ENCODE assay signal across 34 mouse cellular contexts in genomic region chr9:51032785-51033529, GRCm38 (mm10). TPM values are rescaled to one million over a fixed set of nuclear protein-coding genes. Genes with fewer than 3 reads are reported as not detected.
DNase-seq lines count a peak whose midpoint lies in the region; ATAC-seq lines count a peak whose summit lies in the region.
"Had no signal": no experiment of that assay in that cellular context is flagged by ENCODE, and none has a peak within 500 bp of the region (broad histone marks: within the 10 kb centered on the region; RNA-seq: fewer than 3 reads in every experiment).

No protein-coding gene starts in this region.

- H3K4me3 ChIP-seq in hindbrain, embryonic 13.5 days: no peak overlapping the region
- H3K4me3 ChIP-seq in heart, embryonic 11.5 days (ENCODE audit: low read depth, low read length): no peak overlapping the region
- H3K4me3 ChIP-seq: embryonic facial prominence, embryonic 10.5 days; embryonic facial prominence, embryonic 13.5 days; erythroblast, embryonic 14.5 days; forebrain, embryonic 12.5 days; forebrain, embryonic 15.5 days; heart, embryonic 12.5 days; heart, embryonic 15.5 days; hindbrain, embryonic 15.5 days had no signal

- H3K9me3 ChIP-seq in hindbrain, embryonic 13.5 days: no peaks in the 10 kb centered on the region
- no peaks in the 10 kb centered on the region for H3K9me3 ChIP-seq in heart, embryonic 11.5 days (replicated peaks; ENCODE audit: control insufficient read depth, low read length)
- H3K9me3 ChIP-seq: embryonic facial prominence, embryonic 10.5 days; embryonic facial prominence, embryonic 13.5 days; forebrain, embryonic 12.5 days; forebrain, embryonic 15.5 days; heart, embryonic 12.5 days; heart, embryonic 15.5 days; hindbrain, embryonic 15.5 days had no signal

- no peaks in the 10 kb centered on the region for H3K27me3 ChIP-seq in hindbrain, embryonic 13.5 days
- H3K27me3 ChIP-seq in heart, embryonic 11.5 days (ENCODE audit: control insufficient read depth, insufficient read depth, low read length): no peaks in the 10 kb centered on the region
- H3K27me3 ChIP-seq: embryonic facial prominence, embryonic 13.5 days; forebrain, embryonic 12.5 days; forebrain, embryonic 15.5 days; heart, embryonic 12.5 days; heart, embryonic 15.5 days; hindbrain, embryonic 15.5 days had no signal

- ATAC-seq in hindbrain, embryonic 13.5 days (ENCODE audit: low FRiP score): no peak
- ATAC-seq in heart, embryonic 11.5 days (replicated peaks; ENCODE audit: insufficient number of reproducible peaks, low FRiP score, low TSS enrichment): no peak
- ATAC-seq: forebrain, embryonic 15.5 days; intestine, embryonic 16.5 days; Patski had no signal

- no peaks in the 10 kb centered on the region for H3K4me1 ChIP-seq in hindbrain, embryonic 13.5 days (replicated peaks)
- no peaks in the 10 kb centered on the region for H3K4me1 ChIP-seq in heart, embryonic 11.5 days (ENCODE audit: control insufficient read depth, insufficient read depth, low read length)
- H3K4me1 ChIP-seq: embryonic facial prominence, embryonic 13.5 days; forebrain, embryonic 12.5 days; forebrain, embryonic 15.5 days; hindbrain, embryonic 15.5 days had no signal

- WGBS in hindbrain, embryonic 13.5 days: 83% methylated on average over 3 of the region's 3 CpGs
- WGBS in heart, embryonic 11.5 days (ENCODE audit: insufficient replicate concordance): 69% methylated on average over 3 of the region's 3 CpGs

- peak; percentile 24 for DNase-seq in A20 (ENCODE audit: low read depth, low spot score)
- DNase-seq in CD4-positive, CD25-positive, alpha-beta regulatory T cell, adult 2 months (ENCODE audit: low read depth, low spot score): peak; percentile 51
- peak; percentile 85 for DNase-seq in Muller cell, postnatal 12 days (ENCODE audit: inconsistent ontology term)
- DNase-seq in induced T-regulatory cell, adult 2 months (ENCODE audit: low read depth): peak; percentile 57
- DNase-seq in lung, postnatal 14 days: no peak
- DNase-seq in kidney, adult 11 months: no peak
- DNase-seq: adrenal gland, adult 2 months; adrenal gland, postnatal 14 days; cerebellum, adult 11 months; cerebellum, adult 2 months; cerebellum, adult 9-11 months; cerebellum, postnatal 36 days; embryo, embryonic 11 days; gastrocnemius, postnatal 10 days; gastrocnemius, postnatal 36 days; heart, adult 11 months; heart, postnatal 10 days; heart, postnatal 36 days; kidney, adult 2 months had no signal

- no peak overlapping the region for H3K9ac ChIP-seq in hindbrain, embryonic 13.5 days
- H3K9ac ChIP-seq in heart, embryonic 11.5 days (ENCODE audit: low read depth, low read length): no peak overlapping the region
- H3K9ac ChIP-seq: embryonic facial prominence, embryonic 13.5 days; forebrain, embryonic 12.5 days; forebrain, embryonic 15.5 days; heart, embryonic 12.5 days; heart, embryonic 15.5 days; hindbrain, embryonic 15.5 days had no signal

- no peak overlapping the region for H3K27ac ChIP-seq in hindbrain, embryonic 13.5 days
- H3K27ac ChIP-seq in heart, embryonic 11.5 days (ENCODE audit: low read depth, low read length): no peak overlapping the region
- H3K27ac ChIP-seq: embryonic facial prominence, embryonic 10.5 days; embryonic facial prominence, embryonic 13.5 days; forebrain, embryonic 12.5 days; forebrain, embryonic 15.5 days; heart, embryonic 15.5 days; hindbrain, embryonic 15.5 days had no signal

- H3K4me2 ChIP-seq in hindbrain, embryonic 13.5 days: no peak overlapping the region
- no peak overlapping the region for H3K4me2 ChIP-seq in heart, embryonic 11.5 days
- H3K4me2 ChIP-seq: embryonic facial prominence, embryonic 13.5 days; forebrain, embryonic 12.5 days; forebrain, embryonic 15.5 days; heart, embryonic 12.5 days; heart, embryonic 15.5 days; hindbrain, embryonic 15.5 days had no signal

- H3K36me3 ChIP-seq in hindbrain, embryonic 13.5 days: no peaks in the 10 kb centered on the region
- no peaks in the 10 kb centered on the region for H3K36me3 ChIP-seq in heart, embryonic 11.5 days (ENCODE audit: control insufficient read depth, insufficient read depth, low read length)
- H3K36me3 ChIP-seq: embryonic facial prominence, embryonic 10.5 days; embryonic facial prominence, embryonic 13.5 days; forebrain, embryonic 12.5 days; forebrain, embryonic 15.5 days; heart, embryonic 12.5 days; heart, embryonic 15.5 days; hindbrain, embryonic 15.5 days had no signal

RNA-seq across cellular contexts. Expression of gene Sik2, which starts 24.1 kb away (rescaled TPM):
- polyA plus RNA-seq in hindbrain, embryonic 13.5 days (2015; fragmentation: Nextera tagmentation; extraction: Ambion mirVana): 14.3 and 14.9 TPM in 2 replicates
- polyA plus RNA-seq in heart, embryonic 11.5 days (2014; fragmentation: Nextera tagmentation; extraction: Ambion mirVana): 15.6 and 17.1 TPM in 2 replicates

RNA-seq across cellular contexts. Expression of gene Btg4, which starts 27.7 kb away (rescaled TPM):
- polyA plus RNA-seq in hindbrain, embryonic 13.5 days (2015; fragmentation: Nextera tagmentation; extraction: Ambion mirVana): not detected in 2 replicates
- polyA plus RNA-seq in heart, embryonic 11.5 days (2014; fragmentation: Nextera tagmentation; extraction: Ambion mirVana): not detected in 2 replicates
- polyA plus RNA-seq: adrenal gland, adult 2 months; C2C12; cerebellum, adult 2 months; cortical plate, adult 2 months; embryonic facial prominence, embryonic 10.5 days; embryonic facial prominence, embryonic 13.5 days; erythroblast, embryonic 14.5 days; forebrain, embryonic 12.5 days; forebrain, embryonic 15.5 days; heart, embryonic 12.5 days; heart, embryonic 15.5 days; hindbrain, embryonic 11.5 days; hindbrain, embryonic 15.5 days; intestine, embryonic 16.5 days; kidney, adult 2 months; Patski had no signal

RNA-seq across cellular contexts. Expression of gene Layn, which starts 43.9 kb away (rescaled TPM):
- polyA plus RNA-seq in hindbrain, embryonic 13.5 days (2015; fragmentation: Nextera tagmentation; extraction: Ambion mirVana): 2.0 and 2.1 TPM in 2 replicates
- polyA plus RNA-seq in heart, embryonic 11.5 days (2014; fragmentation: Nextera tagmentation; extraction: Ambion mirVana): 7.2 and 10.2 TPM in 2 replicates
- polyA plus RNA-seq: erythroblast, embryonic 14.5 days; Patski had no signal

Comparison
In these comparisons a context has a peak if more than half of its experiments do, and no peak if none do; other contexts are left out.
1. DNase-seq: peak in A20 (single experiment), CD4-positive, CD25-positive, alpha-beta regulatory T cell, adult 2 months (single experiment), Muller cell, postnatal 12 days (single experiment) and induced T-regulatory cell, adult 2 months (single experiment); none in lung, postnatal 14 days (single experiment) and kidney, adult 11 months (single experiment).